ENCODE assay signal across 22 mouse cellular contexts in the genomic region with DNA sequence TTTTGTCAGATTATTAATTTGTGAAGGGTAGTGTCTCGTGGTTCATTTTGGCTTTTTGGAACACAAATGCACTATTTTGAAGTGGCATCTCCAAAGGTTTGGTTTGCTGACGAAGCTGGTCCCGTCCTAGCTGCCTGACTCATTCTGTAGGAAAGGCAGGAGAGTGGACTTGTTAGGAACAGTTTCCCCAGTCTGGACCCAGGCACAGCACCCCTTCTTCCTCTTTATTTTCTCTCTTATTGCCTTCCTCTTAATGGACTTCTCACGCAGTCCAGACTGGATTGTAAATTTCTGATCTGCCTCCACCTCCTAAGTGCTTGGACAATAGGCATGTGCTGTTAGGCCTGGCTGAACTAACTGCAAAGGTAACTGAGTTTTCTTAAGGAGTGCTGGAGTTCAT. TPM values are rescaled to one million over a fixed set of nuclear protein-coding genes. Genes with fewer than 3 reads are reported as not detected.
DNase-seq lines count a peak whose midpoint lies in the region; ATAC-seq and TF ChIP-seq lines count a peak whose summit lies in the region.
"Had no signal": no experiment of that assay in that cellular context is flagged by ENCODE, and none has a peak within 500 bp of the region (broad histone marks: within the 10 kb centered on the region; RNA-seq: fewer than 3 reads in every experiment).

No protein-coding gene starts in this region.

- 85% methylated on average over 4 of the region's 4 CpGs for WGBS in heart, embryonic 11.5 days (ENCODE audit: insufficient replicate concordance)
- 63% methylated on average over 4 of the region's 4 CpGs for WGBS in liver, postnatal 0 days (ENCODE audit: insufficient replicate concordance)
- 81% methylated on average over 4 of the region's 4 CpGs for WGBS in liver, embryonic 11.5 days
- 64% methylated on average over 4 of the region's 4 CpGs for WGBS in stomach, postnatal 0 days

- peak; percentile 72 for DNase-seq in heart, adult 11 months
- DNase-seq in liver, postnatal 0 days = no peak
- DNase-seq in liver, embryonic 11.5 days (ENCODE audit: low spot score) = no peak
- no peak for DNase-seq in stomach, postnatal 0 days (ENCODE audit: low spot score)
- no peak for DNase-seq in kidney, postnatal 14 days
- DNase-seq in left cerebral cortex, adult 2 months (ENCODE audit: extremely low spot score in 1 of 2, low spot score in 2 of 2) = no peak
- DNase-seq: adrenal gland, postnatal 14 days; cerebellum, adult 18-20 months; cerebellum, adult 9-11 months; cerebellum, postnatal 36 days; gastrocnemius, postnatal 14 days had no signal

- H3K4me1 ChIP-seq in heart, embryonic 11.5 days (ENCODE audit: control insufficient read depth, insufficient read depth, low read length) = peaks cover 19% of the 10 kb centered on the region
- H3K4me1 ChIP-seq in liver, postnatal 0 days (ENCODE audit: insufficient read depth) = peaks cover 47% of the 10 kb centered on the region
- H3K4me1 ChIP-seq in liver, embryonic 11.5 days (replicated peaks; ENCODE audit: control insufficient read depth, insufficient read depth, low read length) = peaks cover 13% of the 10 kb centered on the region
- H3K4me1 ChIP-seq in stomach, postnatal 0 days (replicated peaks; ENCODE audit: control insufficient read depth, insufficient read depth) = peaks cover 2% of the 10 kb centered on the region; the same call in 1 of the 2 replicates

- no peak overlapping the region for H3K4me2 ChIP-seq in heart, embryonic 11.5 days
- no peak overlapping the region for H3K4me2 ChIP-seq in liver, postnatal 0 days (ENCODE audit: low read depth, low read length)
- H3K4me2 ChIP-seq in liver, embryonic 11.5 days = no peak overlapping the region
- H3K4me2 ChIP-seq in stomach, postnatal 0 days (replicated peaks; ENCODE audit: low read depth) = no peak overlapping the region
- H3K4me2 ChIP-seq: hindbrain, embryonic 14.5 days had no signal

- no peak for TF ChIP-seq EP300 in liver, postnatal 0 days (IDR thresholded peaks at IDR 0.05; ENCODE audit: low read depth)
- no peak for TF ChIP-seq EP300 in stomach, postnatal 0 days (optimal IDR thresholded peaks at IDR 0.05)

- ATAC-seq in heart, embryonic 11.5 days (replicated peaks; ENCODE audit: insufficient number of reproducible peaks, low FRiP score, low TSS enrichment) = no peak
- no peak for ATAC-seq in liver, postnatal 0 days
- ATAC-seq in liver, embryonic 11.5 days (replicated peaks; ENCODE audit: low FRiP score) = no peak
- peak; percentile 43; the same call in 1 of the 2 replicates for ATAC-seq in granulocyte monocyte progenitor cell, adult 5-6 weeks (replicated peaks; ENCODE audit: poor library complexity, severe bottlenecking)
- ATAC-seq in stomach, postnatal 0 days (ENCODE audit: low FRiP score, low TSS enrichment) = no peak
- ATAC-seq: forebrain, embryonic 14.5 days; Patski had no signal

- H3K4me3 ChIP-seq in heart, embryonic 11.5 days (ENCODE audit: low read depth, low read length) = no peak overlapping the region
- no peak overlapping the region for H3K4me3 ChIP-seq in liver, postnatal 0 days (ENCODE audit: low read depth, low read length)
- H3K4me3 ChIP-seq in liver, embryonic 11.5 days (ENCODE audit: low read depth, low read length) = no peak overlapping the region
- H3K4me3 ChIP-seq in stomach, postnatal 0 days (ENCODE audit: low read depth, low read length) = no peak overlapping the region
- no peak overlapping the region for H3K4me3 ChIP-seq in left cerebral cortex, adult 2 months
- H3K4me3 ChIP-seq: embryonic facial prominence, embryonic 10.5 days; erythroblast, embryonic 14.5 days; forebrain, embryonic 10.5 days; heart, embryonic 10.5 days; hindbrain, embryonic 10.5 days had no signal

- TF ChIP-seq CTCF in liver, postnatal 0 days (IDR thresholded peaks at IDR 0.05; ENCODE audit: low read depth) = no peak
- TF ChIP-seq CTCF in stomach, postnatal 0 days (IDR thresholded peaks at IDR 0.05; ENCODE audit: low read depth) = no peak
- no peak for TF ChIP-seq CTCF in left cerebral cortex, adult 2 months (IDR thresholded peaks at IDR 0.05)

- H3K36me3 ChIP-seq in heart, embryonic 11.5 days (ENCODE audit: control insufficient read depth, insufficient read depth, low read length) = no peaks in the 10 kb centered on the region
- H3K36me3 ChIP-seq in liver, postnatal 0 days (replicated peaks; ENCODE audit: insufficient read depth, low read length) = 0 out of 2 replicates have a peak, but pooled peaks cover 3% of the 10 kb centered on the region
- no peaks in the 10 kb centered on the region; the same call in 1 of the 2 replicates for H3K36me3 ChIP-seq in liver, embryonic 11.5 days (ENCODE audit: control insufficient read depth, insufficient read depth, low read length)
- H3K36me3 ChIP-seq in stomach, postnatal 0 days (ENCODE audit: control insufficient read depth, insufficient read depth, low read length) = no peaks in the 10 kb centered on the region

- H3K9ac ChIP-seq in heart, embryonic 11.5 days (ENCODE audit: low read depth, low read length) = no peak overlapping the region
- H3K9ac ChIP-seq in liver, postnatal 0 days (replicated peaks) = no peak overlapping the region
- H3K9ac ChIP-seq in liver, embryonic 11.5 days (ENCODE audit: low read depth, low read length) = no peak overlapping the region
- no peak overlapping the region for H3K9ac ChIP-seq in stomach, postnatal 0 days (ENCODE audit: low read length)
- H3K9ac ChIP-seq: hindbrain, embryonic 14.5 days had no signal

- no peaks in the 10 kb centered on the region for H3K27me3 ChIP-seq in heart, embryonic 11.5 days (ENCODE audit: control insufficient read depth, insufficient read depth, low read length)
- H3K27me3 ChIP-seq in liver, postnatal 0 days (ENCODE audit: insufficient read depth, low read length) = no peaks in the 10 kb centered on the region
- H3K27me3 ChIP-seq in liver, embryonic 11.5 days (replicated peaks; ENCODE audit: control insufficient read depth, insufficient read depth, low read length) = no peaks in the 10 kb centered on the region
- no peaks in the 10 kb centered on the region for H3K27me3 ChIP-seq in stomach, postnatal 0 days (ENCODE audit: control insufficient read depth, insufficient read depth, low read length)
- H3K27me3 ChIP-seq: CH12.LX, Patski had no signal

- intact Hi-C loops in left cerebral cortex, adult 2 months (cut with DNase I) = no loop called here

- H3K27ac ChIP-seq in heart, embryonic 11.5 days (ENCODE audit: low read depth, low read length) = no peak overlapping the region
- 0 out of 2 replicates have a peak overlapping the region, but pooled peaks have one; percentile 48 for H3K27ac ChIP-seq in liver, postnatal 0 days (ENCODE audit: low read depth)
- H3K27ac ChIP-seq in liver, embryonic 11.5 days (ENCODE audit: low read depth, low read length) = no peak overlapping the region
- H3K27ac ChIP-seq in stomach, postnatal 0 days (replicated peaks) = 0 out of 2 replicates have a peak overlapping the region, but pooled peaks have one; percentile 9
- H3K27ac ChIP-seq in left cerebral cortex, adult 2 months = no peak overlapping the region
- H3K27ac ChIP-seq: embryonic facial prominence, embryonic 10.5 days; forebrain, embryonic 10.5 days; heart, embryonic 10.5 days; hindbrain, embryonic 10.5 days; hindbrain, embryonic 14.5 days had no signal

- no peaks in the 10 kb centered on the region for H3K9me3 ChIP-seq in heart, embryonic 11.5 days (replicated peaks; ENCODE audit: control insufficient read depth, low read length)
- no peaks in the 10 kb centered on the region for H3K9me3 ChIP-seq in liver, postnatal 0 days (ENCODE audit: low read length)
- no peaks in the 10 kb centered on the region for H3K9me3 ChIP-seq in liver, embryonic 11.5 days (ENCODE audit: control insufficient read depth, low read length)
- H3K9me3 ChIP-seq in stomach, postnatal 0 days (ENCODE audit: control insufficient read depth, low read length) = no peaks in the 10 kb centered on the region
- H3K9me3 ChIP-seq: embryonic facial prominence, embryonic 10.5 days; forebrain, embryonic 10.5 days; heart, embryonic 10.5 days; hindbrain, embryonic 10.5 days had no signal

RNA-seq across cellular contexts. Expression of a gene that starts 57.8 kb away (rescaled TPM):
- polyA plus RNA-seq in heart, embryonic 11.5 days (2014; fragmentation: Nextera tagmentation; extraction: Ambion mirVana) = 8.1 and 11.0 TPM in 2 replicates
- polyA plus RNA-seq in liver, postnatal 0 days (2015; fragmentation: Nextera tagmentation; extraction: Ambion mirVana) = 2.6 and 4.1 TPM in 2 replicates
- polyA plus RNA-seq in liver, embryonic 11.5 days (2014; fragmentation: Nextera tagmentation; extraction: Ambion mirVana) = 7.3 and 8.3 TPM in 2 replicates
- total RNA-seq in granulocyte monocyte progenitor cell, adult 5-6 weeks (2014; fragmentation: Nextera tagmentation) = 20.5 and 27.8 TPM in 2 replicates
- total RNA-seq in granulocyte monocyte progenitor cell, adult 5-6 weeks (2017) = 11.0 and 12.4 TPM in 2 replicates
- polyA plus RNA-seq in stomach, postnatal 0 days (2015; fragmentation: Nextera tagmentation; extraction: Ambion mirVana) = 4.7 and 5.0 TPM in 2 replicates
- 10 to 100 TPM; 43.3 to 49.2 TPM for total RNA-seq in left cerebral cortex, adult 2 months (2021)

Comparison
In these comparisons a context has a peak if more than half of its experiments do, and no peak if none do; other contexts are left out.
1. H3K27ac ChIP-seq: peak in liver, postnatal 0 days (single experiment) and stomach, postnatal 0 days (single experiment); none in heart, embryonic 11.5 days (single experiment), liver, embryonic 11.5 days (single experiment) and left cerebral cortex, adult 2 months (single experiment).